Comparison of ENCODE assay signal across 14 mouse cellular contexts in the genomic region with DNA sequence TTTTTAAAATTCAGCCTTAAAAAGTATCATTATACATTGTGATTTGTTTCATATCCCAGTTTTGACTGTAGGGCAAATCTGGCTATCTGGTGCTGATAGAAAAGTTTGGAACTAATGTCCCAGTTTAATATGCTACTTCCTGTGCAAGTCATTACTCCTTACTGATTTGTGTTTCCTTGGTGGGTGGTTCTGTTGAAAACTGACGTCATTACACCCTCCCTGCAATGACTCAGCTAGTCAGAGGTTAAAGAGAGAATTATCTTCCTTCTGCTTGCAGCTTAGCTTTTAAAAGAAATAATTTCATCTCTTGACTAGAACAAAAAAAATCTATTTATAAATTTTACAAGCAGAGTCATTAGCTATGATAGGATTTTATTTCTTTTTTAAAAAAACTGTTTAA.
DNase-seq lines count a peak whose midpoint lies in the region; ATAC-seq and TF ChIP-seq lines count a peak whose summit lies in the region.
"Had no signal": no experiment of that assay in that cellular context is flagged by ENCODE, and none has a peak within 500 bp of the region (broad histone marks: within the 10 kb centered on the region; RNA-seq: fewer than 3 reads in every experiment).

No protein-coding gene starts in this region.

- TF ChIP-seq RAD21 in CH12.LX (IDR thresholded peaks at IDR 0.05; ENCODE audit: low read depth, low read length), result no peak

- no peaks in the 10 kb centered on the region for H3K36me3 ChIP-seq in CH12.LX (replicated peaks in 1 of 2; ENCODE audit: control insufficient read depth in 1 of 2, insufficient read depth in 1 of 2, low read length in 1 of 2)
- H3K36me3 ChIP-seq in intestine, embryonic 14.5 days (ENCODE audit: control insufficient read depth, insufficient read depth, low read length), result no peaks in the 10 kb centered on the region
- H3K36me3 ChIP-seq: hindbrain, embryonic 13.5 days; limb, embryonic 13.5 days; lung, embryonic 15.5 days had no signal

- no peak for TF ChIP-seq EP300 in CH12.LX (IDR thresholded peaks at IDR 0.05; ENCODE audit: low read length)

- H3K9ac ChIP-seq in CH12.LX (ENCODE audit: insufficient read depth, low read depth), result no peak overlapping the region
- no peak overlapping the region for H3K9ac ChIP-seq in intestine, embryonic 14.5 days (ENCODE audit: low read length)
- H3K9ac ChIP-seq: hindbrain, embryonic 13.5 days; limb, embryonic 13.5 days; lung, embryonic 15.5 days had no signal

- no peaks in the 10 kb centered on the region for H3K27me3 ChIP-seq in CH12.LX (replicated peaks)
- H3K27me3 ChIP-seq in intestine, embryonic 14.5 days (replicated peaks; ENCODE audit: control insufficient read depth, insufficient read depth, low read length), result no peaks in the 10 kb centered on the region
- H3K27me3 ChIP-seq: hindbrain, embryonic 13.5 days; limb, embryonic 13.5 days; lung, embryonic 15.5 days had no signal

- dilution Hi-C loops in CH12.LX (cut with MboI; ENCODE audit: extremely low pct_ligation_motif_present, extremely low pct_unique_long_range_greater_than_20kb, low sequenced_read_pairs), result no loop called here

- ATAC-seq in intestine, embryonic 14.5 days (replicated peaks; ENCODE audit: low FRiP score, low TSS enrichment, low read depth), result peak; percentile 84; the same call in 1 of the 2 replicates

- H3K4me1 ChIP-seq in CH12.LX (ENCODE audit: control insufficient read depth in 1 of 2, insufficient read depth in 2 of 2), result no peaks in the 10 kb centered on the region
- H3K4me1 ChIP-seq in intestine, embryonic 14.5 days (replicated peaks; ENCODE audit: control insufficient read depth, insufficient read depth, low read length), result no peaks in the 10 kb centered on the region
- H3K4me1 ChIP-seq: limb, embryonic 13.5 days; lung, embryonic 15.5 days had no signal

- no peaks in the 10 kb centered on the region for H3K9me3 ChIP-seq in CH12.LX (replicated peaks; ENCODE audit: low read length)
- H3K9me3 ChIP-seq in intestine, embryonic 14.5 days (ENCODE audit: control insufficient read depth, low read length), result no peaks in the 10 kb centered on the region
- H3K9me3 ChIP-seq: hindbrain, embryonic 13.5 days; limb, embryonic 13.5 days; lung, embryonic 15.5 days had no signal

- no peak for TF ChIP-seq CTCF in CH12.LX (conservative IDR thresholded peaks at IDR 0.05 in 1 of 2, IDR thresholded peaks at IDR 0.05 in 1 of 2; ENCODE audit: low read depth in 2 of 2, low read length in 2 of 2)

- DNase-seq in kidney, adult 11 months, result peak; percentile 22
- no peak for DNase-seq in kidney, postnatal 4 days
- DNase-seq in CH12.LX (ENCODE audit: extremely low read depth), result peak; percentile 27
- DNase-seq in intestine, embryonic 14.5 days (ENCODE audit: low spot score), result no peak
- peak; percentile 19 to 43 for DNase-seq in kidney, postnatal 25 days
- no peak for DNase-seq in left cerebral cortex, adult 11 months (ENCODE audit: low spot score)
- DNase-seq in left cerebral cortex, adult 9 months (ENCODE audit: low spot score in 2 of 2), result no peak
- no peak for DNase-seq in spleen, postnatal 36 days (ENCODE audit: low spot score in 2 of 2)
- DNase-seq: adrenal gland, postnatal 10 days; cerebellum, postnatal 10 days; gastrocnemius, postnatal 14 days had no signal

- H3K27ac ChIP-seq in CH12.LX (ENCODE audit: insufficient read depth, low read depth), result no peak overlapping the region
- no peak overlapping the region for H3K27ac ChIP-seq in intestine, embryonic 14.5 days (ENCODE audit: low read depth)
- H3K27ac ChIP-seq: hindbrain, embryonic 13.5 days; limb, embryonic 13.5 days; lung, embryonic 15.5 days had no signal

- no peak for TF ChIP-seq POLR2A in CH12.LX (IDR thresholded peaks at IDR 0.05; ENCODE audit: low read depth, low read length)

- no peak overlapping the region for H3K4me3 ChIP-seq in CH12.LX (replicated peaks in 1 of 3; ENCODE audit: low read depth in 2 of 3, low read length in 2 of 3, poor library complexity in 1 of 3)
- H3K4me3 ChIP-seq in intestine, embryonic 14.5 days (ENCODE audit: low read depth, low read length), result no peak overlapping the region
- H3K4me3 ChIP-seq: hindbrain, embryonic 13.5 days; limb, embryonic 13.5 days; lung, embryonic 15.5 days had no signal

- in situ Hi-C loops in CH12.LX (cut with MboI; ENCODE audit: low pct_ligation_motif_present, low pct_unique_long_range_greater_than_20kb, low sequenced_read_pairs), result no loop called here

- no peak overlapping the region for H3K4me2 ChIP-seq in CH12.LX (ENCODE audit: insufficient read depth, low read depth, poor library complexity, severe bottlenecking)
- H3K4me2 ChIP-seq in intestine, embryonic 14.5 days (ENCODE audit: low read length), result no peak overlapping the region
- H3K4me2 ChIP-seq: hindbrain, embryonic 13.5 days; limb, embryonic 13.5 days; lung, embryonic 15.5 days had no signal

- no peaks in the 10 kb centered on the region for H3K79me2 ChIP-seq in CH12.LX (replicated peaks; ENCODE audit: control insufficient read depth, extremely low read depth, insufficient read depth, poor library complexity, severe bottlenecking)

- 0% methylated on average over 1 of the region's 1 CpGs for WGBS in intestine, embryonic 14.5 days

TF ChIP-seq in CH12.LX, 34 proteins besides CTCF, POLR2A, EP300 and RAD21:
- TF ChIP-seq JUN (IDR thresholded peaks at IDR 0.05; ENCODE audit: insufficient read depth, low read depth, low read length) (0 out of 2 replicates have a peak, but pooled peaks have one; percentile 17), BHLHE40 (IDR thresholded peaks at IDR 0.05; ENCODE audit: low read depth, low read length) (no peak), JUND (conservative IDR thresholded peaks at IDR 0.05; ENCODE audit: low read depth, low read length) (0 out of 2 replicates have a peak, but pooled peaks have one; percentile 33), TCF12 (IDR thresholded peaks at IDR 0.05; ENCODE audit: low read depth, low read length) (no peak), MAFK (IDR thresholded peaks at IDR 0.05; ENCODE audit: insufficient replicate concordance, low read length) (no peak)

Comparison
In these comparisons a context has a peak if more than half of its experiments do, and no peak if none do; other contexts are left out.
1. DNase-seq: peak in kidney, adult 11 months (single experiment), CH12.LX (single experiment) and kidney, postnatal 25 days (2 of 2); none in kidney, postnatal 4 days (0 of 2), intestine, embryonic 14.5 days (single experiment), left cerebral cortex, adult 11 months (single experiment), left cerebral cortex, adult 9 months (0 of 2) and spleen, postnatal 36 days (0 of 2).